ENCODE assay signal across 21 mouse cellular contexts in the genomic region with DNA sequence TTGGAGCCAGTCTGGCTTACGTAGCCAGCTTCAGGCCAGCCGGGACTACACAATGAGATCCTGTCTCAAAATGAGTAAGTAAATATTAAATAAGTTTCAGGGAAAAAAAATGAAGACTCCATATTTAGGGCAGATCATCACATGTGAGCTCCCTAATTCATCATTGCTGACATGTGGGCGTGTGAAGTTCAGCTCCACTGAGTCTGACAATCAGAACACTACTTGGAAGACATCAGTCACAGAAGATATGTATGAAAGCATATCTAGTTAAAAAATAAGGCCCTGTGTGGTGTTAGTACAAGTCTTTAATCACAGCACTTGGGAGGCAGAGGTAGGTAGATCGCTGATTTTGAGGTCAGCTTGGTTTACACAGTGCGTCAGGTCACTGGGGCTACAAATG. TPM values are rescaled to one million over a fixed set of nuclear protein-coding genes. Genes with fewer than 3 reads are reported as not detected.
DNase-seq lines count a peak whose midpoint lies in the region; ATAC-seq lines count a peak whose summit lies in the region.
"Had no signal": no experiment of that assay in that cellular context is flagged by ENCODE, and none has a peak within 500 bp of the region (broad histone marks: within the 10 kb centered on the region; RNA-seq: fewer than 3 reads in every experiment).

No protein-coding gene starts in this region.

- H3K4me2 ChIP-seq in liver, embryonic 12.5 days: no peak overlapping the region

- H3K27ac ChIP-seq in liver, embryonic 12.5 days: no peak overlapping the region

- no peak overlapping the region for H3K4me3 ChIP-seq in liver, embryonic 12.5 days

- H3K36me3 ChIP-seq in liver, embryonic 12.5 days: peaks cover 22% of the 10 kb centered on the region

- H3K9ac ChIP-seq in liver, embryonic 12.5 days: 0 out of 2 replicates have a peak overlapping the region, but pooled peaks have one; percentile 0

- 77% methylated on average over 5 of the region's 5 CpGs for WGBS in liver, embryonic 12.5 days (ENCODE audit: insufficient replicate concordance)

- DNase-seq in liver: no peak
- peak; percentile 90 for DNase-seq in A20 (ENCODE audit: low read depth, low spot score)
- DNase-seq in layer of hippocampus, postnatal 25 days (ENCODE audit: extremely low spot score in 1 of 2, low spot score in 1 of 2): no peak
- DNase-seq: adrenal gland, adult 2 months; adrenal gland, adult 8-10 months; adrenal gland, postnatal 10 days; adrenal gland, postnatal 14 days; adrenal gland, postnatal 25 days; adrenal gland, postnatal 36 days; B cell, adult 2 months; cerebellum, adult 11 months; cerebellum, adult 11-12 months; cerebellum, adult 18-20 months; cerebellum, adult 2 months had no signal

- ATAC-seq in liver, embryonic 12.5 days: no peak
- ATAC-seq: activated CD4-positive, CD25-positive, alpha-beta regulatory T cell, adult 4 months; CD4-positive, CD25-positive, alpha-beta regulatory T cell, adult 4 months; Patski had no signal

- H3K4me1 ChIP-seq in liver, embryonic 12.5 days: peaks cover 27% of the 10 kb centered on the region

- no peaks in the 10 kb centered on the region for H3K27me3 ChIP-seq in liver, embryonic 12.5 days (replicated peaks)
- H3K27me3 ChIP-seq: CH12.LX, Patski had no signal

- H3K9me3 ChIP-seq in liver, embryonic 12.5 days (replicated peaks): no peaks in the 10 kb centered on the region
- H3K9me3 ChIP-seq: G1E had no signal

RNA-seq across cellular contexts. Expression of gene Taok2, which starts 2.8 kb away (rescaled TPM):
- 20.1 and 20.6 TPM in 2 replicates for polyA plus RNA-seq in liver, embryonic 12.5 days (2016; fragmentation: Nextera tagmentation; extraction: Ambion mirVana)
- 100 to 1,000 TPM; 150 to 163 TPM for total RNA-seq in layer of hippocampus, postnatal 25 days (2021)

RNA-seq across cellular contexts. Expression of gene Ino80e, which starts 25.1 kb away (rescaled TPM):
- polyA plus RNA-seq in liver, embryonic 12.5 days (2016; fragmentation: Nextera tagmentation; extraction: Ambion mirVana): 70.5 and 73.0 TPM in 2 replicates
- 10 to 100 TPM; 50.7 to 51.7 TPM for total RNA-seq in layer of hippocampus, postnatal 25 days (2021)

RNA-seq across cellular contexts. Expression of gene Hirip3, which starts 25.5 kb away (rescaled TPM):
- 20.3 and 22.0 TPM in 2 replicates for polyA plus RNA-seq in liver, embryonic 12.5 days (2016; fragmentation: Nextera tagmentation; extraction: Ambion mirVana)
- 10 to 100 TPM; 19.5 to 31.1 TPM for total RNA-seq in layer of hippocampus, postnatal 25 days (2021)

RNA-seq across cellular contexts. Expression of gene Tmem219, which starts 35.4 kb away (rescaled TPM):
- polyA plus RNA-seq in liver, embryonic 12.5 days (2016; fragmentation: Nextera tagmentation; extraction: Ambion mirVana): 16.7 and 16.9 TPM in 2 replicates
- 10 to 100 TPM; 20.2 to 25.5 TPM for total RNA-seq in layer of hippocampus, postnatal 25 days (2021)

RNA-seq across cellular contexts. Expression of gene Doc2a, which starts 40.1 kb away (rescaled TPM):
- 0.15 and 0.24 TPM in 2 replicates for polyA plus RNA-seq in liver, embryonic 12.5 days (2016; fragmentation: Nextera tagmentation; extraction: Ambion mirVana)
- total RNA-seq in layer of hippocampus, postnatal 25 days (2021): 10 to 100 TPM; 15.6 to 16.2 TPM
- polyA plus RNA-seq: activated CD4-positive, CD25-positive, alpha-beta regulatory T cell, adult 4 months; C2C12; CD4-positive, CD25-positive, alpha-beta regulatory T cell, adult 4 months; G1E; Patski had no signal
